Mouse (Mus musculus) G1E (cell line): ENCODE measurements around the gene Gm19426. TPM values are rescaled to one million over a fixed set of nuclear protein-coding genes. Genes with fewer than 3 reads are reported as not detected.

ENCODE experiments used
- ATAC-seq: 2 replicates; pipeline ENCODE4 v1.8.0; 2016; ENCODE audit warnings: mild to moderate bottlenecking; ENCODE audit not compliant: insufficient number of reproducible peaks, poor library complexity, low FRiP score, severe bottlenecking; ENCODE audit errors: extremely low read depth
- DNase-seq: peaks from one replicate; pipeline ENCODE4 v3.0.0; 2012; ENCODE audit warnings: low spot score
- H3K27me3 ChIP-seq: 2 replicates; pipeline ENCODE4 v1.6.1; 2012; ENCODE audit warnings: mild to moderate bottlenecking, low read length, inconsistent platforms; ENCODE audit not compliant: insufficient read depth
- H3K36me3 ChIP-seq: replicated peaks from 2 replicates; pipeline ENCODE3; 2012; ENCODE audit warnings: mild to moderate bottlenecking, inconsistent platforms
- H3K4me1 ChIP-seq: 2 replicates; pipeline ENCODE4 v1.6.1; 2012; ENCODE audit warnings: low read depth, low read length, inconsistent platforms, mixed read lengths; ENCODE audit not compliant: insufficient read depth
- H3K4me3 ChIP-seq: 2 replicates; pipeline ENCODE4 v1.5.1; 2012; ENCODE audit warnings: low read depth, mild to moderate bottlenecking, inconsistent platforms, low read length, moderate library complexity, mixed read lengths
- H3K9me3 ChIP-seq: replicated peaks from 2 replicates; pipeline ENCODE4 v1.6.1; 2012; ENCODE audit warnings: inconsistent platforms
- CTCF ChIP-seq: IDR thresholded peaks from 2 replicates; pipeline ENCODE4 v1.5.1; 2012; ENCODE audit warnings: low read depth, low read length, inconsistent platforms, mixed read lengths
- GATA1 ChIP-seq: IDR thresholded peaks from 2 replicates; pipeline ENCODE4 v1.6.1; 2012; ENCODE audit warnings: borderline replicate concordance, low read length, inconsistent platforms, mixed read lengths
- GATA2 ChIP-seq: IDR thresholded peaks from 2 replicates; pipeline ENCODE4 v1.6.1; 2012; ENCODE audit warnings: low read depth, low read length, inconsistent platforms, borderline replicate concordance
- POLR2AphosphoS5 ChIP-seq: IDR thresholded peaks from 2 replicates; pipeline ENCODE4 v1.6.1; 2012; ENCODE audit warnings: low read depth, low read length, inconsistent platforms; ENCODE audit not compliant: insufficient replicate concordance
- TAL1 ChIP-seq: conservative IDR thresholded peaks from 2 replicates; pipeline ENCODE4 v1.6.1; 2012; ENCODE audit warnings: low read depth, low read length, inconsistent platforms, mixed read lengths
- polyA plus RNA-seq: library from polyadenylated mRNA; stranded (reverse); fragments of >175 nt; gene quantifications from 2 replicates; pipeline ENCODE4 v1.2.3, GENCODE M21; 2012
- total RNA-seq, 2 experiments: library from RNA; stranded (forward) in 1 of 2; stranded (reverse) in 1 of 2; fragments of 200-1000 nt in 1 of 2; fragments of >200 nt in 1 of 2; fragmentation: Nextera tagmentation in 1 of 2; gene quantifications; 2 replicates each; pipeline ENCODE4 v1.2.3; 2014 to 2017

Gm19426 gene
- total and polyA plus RNA-seq, 3 experiments = not detected

GRCm38 (mm10) chr2:84783315-84783714 is 39.9 kb upstream of the Gm19426 start:
- no peak for DNase-seq
- Histone ChIP-seq H3K4me1 (no peaks in the 10 kb centered on the region), H3K36me3 (no peaks in the 10 kb centered on the region), H3K27me3 (peaks cover 16% of the 10 kb centered on the region), H3K4me3 (no peak overlapping the region), H3K9me3 (no peaks in the 10 kb centered on the region)
- TF ChIP-seq TAL1 (no peak), CTCF (no peak), GATA1 (no peak)
- no peak for ATAC-seq

- ATAC-seq (no peak), DNase-seq (no peak)
- Histone ChIP-seq H3K4me1 (no peaks in the 10 kb centered on the region), H3K36me3 (no peaks in the 10 kb centered on the region), H3K4me3 (no peak overlapping the region), H3K9me3 (no peaks in the 10 kb centered on the region), H3K27me3 (peaks cover 35% of the 10 kb centered on the region)
- TF ChIP-seq POLR2AphosphoS5 (no peak), TAL1 (no peak), GATA2 (no peak), GATA1 (no peak), CTCF (no peak)
These were observed 35.8 kb upstream of the Gm19426 start for GRCm38 (mm10) chr2:84779210-84779609.

- peaks cover 50% of the 10 kb centered on the region for H3K27me3 ChIP-seq
- no peaks in the 10 kb centered on the region for H3K36me3 ChIP-seq
- ATAC-seq (no peak), DNase-seq (no peak)
- H3K9me3 ChIP-seq = no peaks in the 10 kb centered on the region
- no peak overlapping the region for H3K4me3 ChIP-seq
- no peaks in the 10 kb centered on the region for H3K4me1 ChIP-seq
- TF ChIP-seq CTCF (no peak), GATA2 (no peak), TAL1 (no peak), GATA1 (no peak), POLR2AphosphoS5 (no peak)
These were observed 34.3 kb upstream of the Gm19426 start for GRCm38 (mm10) chr2:84777706-84778105.

- no peak for DNase-seq
- H3K9me3 ChIP-seq = no peaks in the 10 kb centered on the region
- ATAC-seq = no peak
- no peaks in the 10 kb centered on the region for H3K36me3 ChIP-seq
- H3K4me3 ChIP-seq = no peak overlapping the region
- peaks cover 57% of the 10 kb centered on the region for H3K27me3 ChIP-seq
- no peaks in the 10 kb centered on the region for H3K4me1 ChIP-seq
- no peak for TF ChIP-seq CTCF
- TF ChIP-seq TAL1 = no peak
These were observed 32.2 kb upstream of the Gm19426 start for GRCm38 (mm10) chr2:84775665-84776064.

- Histone ChIP-seq H3K4me1 (no peaks in the 10 kb centered on the region), H3K9me3 (no peaks in the 10 kb centered on the region), H3K4me3 (no peak within 1 kb of the TSS), H3K27me3 (peaks cover 60% of the 10 kb centered on the region), H3K36me3 (no peaks in the 10 kb centered on the region)
- no peak for TF ChIP-seq POLR2AphosphoS5
- no peak for TF ChIP-seq GATA1
- DNase-seq = no peak
- no peak for ATAC-seq
These were observed 31.8 kb upstream of the Gm19426 start, which contains the start of gene Serping1 for GRCm38 (mm10) chr2:84775241-84775640. Serping1 (minus strand) TSS chr2:84775444.

GRCm38 (mm10) chr2:84774751-84775150 is 31.3 kb upstream of the Gm19426 start:
- TF ChIP-seq GATA2 (no peak), TAL1 (no peak), POLR2AphosphoS5 (no peak), CTCF (no peak), GATA1 (no peak)
- DNase-seq (no peak), ATAC-seq (no peak)
- Histone ChIP-seq H3K36me3 (no peaks in the 10 kb centered on the region), H3K9me3 (no peaks in the 10 kb centered on the region), H3K27me3 (peaks cover 65% of the 10 kb centered on the region), H3K4me3 (no peak overlapping the region), H3K4me1 (no peaks in the 10 kb centered on the region)

- H3K36me3 ChIP-seq = no peaks in the 10 kb centered on the region
- H3K9me3 ChIP-seq = no peaks in the 10 kb centered on the region
- no peaks in the 10 kb centered on the region for H3K4me1 ChIP-seq
- no peak for DNase-seq
- H3K27me3 ChIP-seq = peaks cover 55% of the 10 kb centered on the region
- no peak for ATAC-seq
- TF ChIP-seq POLR2AphosphoS5 = no peak
- no peak for TF ChIP-seq GATA2
- TF ChIP-seq CTCF = no peak
- TF ChIP-seq GATA1 = no peak
- TF ChIP-seq TAL1 = no peak
- no peak overlapping the region for H3K4me3 ChIP-seq
These were observed 29.7 kb upstream of the Gm19426 start for GRCm38 (mm10) chr2:84773195-84773594.
